Mouse (Mus musculus) ES-Bruce4 (cell line): ENCODE data around the gene Pbrm1. TPM values are rescaled to one million over a fixed set of nuclear protein-coding genes. Genes with fewer than 3 reads are reported as not detected.

Experiments used
- H3K27ac ChIP-seq: 2 replicates; pipeline ENCODE4 v1.5.1; 2012; ENCODE audit warnings: low read length, inconsistent platforms; ENCODE audit not compliant: insufficient read depth
- H3K27me3 ChIP-seq: 2 replicates; pipeline ENCODE4 v1.6.1; 2012; ENCODE audit warnings: mild to moderate bottlenecking, low read length, inconsistent platforms; ENCODE audit not compliant: control insufficient read depth, poor library complexity, insufficient read depth, severe bottlenecking
- H3K36me3 ChIP-seq: 2 replicates; pipeline ENCODE4 v1.6.1; 2012; ENCODE audit warnings: inconsistent platforms, mild to moderate bottlenecking, low read length, moderate library complexity; ENCODE audit not compliant: control insufficient read depth, poor library complexity, insufficient read depth, severe bottlenecking
- H3K4me1 ChIP-seq: one replicate; pipeline ENCODE4 v1.8.1; 2011; ENCODE audit warnings: low read length; ENCODE audit not compliant: control insufficient read depth, insufficient read depth
- H3K4me3 ChIP-seq: 2 replicates; pipeline ENCODE4 v1.5.1; 2011; ENCODE audit warnings: low read depth, mild to moderate bottlenecking, low read length
- H3K9ac ChIP-seq: 2 replicates; pipeline ENCODE4 v1.6.1; 2012; ENCODE audit warnings: low read depth, mild to moderate bottlenecking, inconsistent platforms; ENCODE audit not compliant: poor library complexity, severe bottlenecking
- H3K9me3 ChIP-seq: replicated peaks from 2 replicates; pipeline ENCODE4 v1.6.1; 2012; ENCODE audit warnings: mild to moderate bottlenecking, low read length, inconsistent platforms; ENCODE audit not compliant: control insufficient read depth, poor library complexity, insufficient read depth, severe bottlenecking
- CTCF ChIP-seq: IDR thresholded peaks from one replicate; pipeline ENCODE4 v1.8.1; 2011; ENCODE audit warnings: low read depth, low read length
- EP300 ChIP-seq: IDR thresholded peaks from 2 replicates; pipeline ENCODE4 v1.6.1; 2011; ENCODE audit warnings: low read depth, low read length; ENCODE audit not compliant: insufficient read depth
- POLR2A ChIP-seq: IDR thresholded peaks from one replicate; pipeline ENCODE4 v1.8.1; 2011; ENCODE audit warnings: low read length; ENCODE audit not compliant: insufficient read depth
- polyA plus RNA-seq: library from polyadenylated mRNA; stranded (reverse); fragments of >200 nt; gene quantifications from 2 replicates; pipeline ENCODE4 v1.2.4, GENCODE M21; 2011; ENCODE audit warnings: low read depth; ENCODE audit not compliant: missing spikeins, insufficient read depth, insufficient read length

Pbrm1 gene
- polyA plus RNA-seq, 1 experiment: 86.9 TPM

DNA sequence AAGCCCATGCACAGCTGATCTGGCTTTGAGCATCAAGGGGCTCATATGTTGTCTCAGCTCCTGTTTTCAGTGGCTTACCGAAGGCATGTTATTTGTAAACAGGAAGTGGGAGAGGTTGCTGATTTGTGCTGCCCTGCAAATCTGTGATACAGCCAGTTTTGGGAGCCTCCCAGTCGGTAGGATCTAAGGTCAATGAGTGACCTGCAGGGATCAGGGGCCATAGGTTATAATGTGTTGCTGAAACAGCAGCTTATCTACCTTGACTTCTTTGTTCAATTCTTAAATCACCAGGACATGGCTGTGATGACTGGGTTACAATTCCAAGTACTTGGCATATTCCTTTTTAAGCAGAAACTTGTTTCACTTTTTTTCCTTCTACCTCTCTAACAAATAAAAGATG lies 96.6 kb downstream of the Pbrm1 start:
- Histone ChIP-seq H3K27me3 (no peaks in the 10 kb centered on the region), H3K9me3 (no peaks in the 10 kb centered on the region)

DNA sequence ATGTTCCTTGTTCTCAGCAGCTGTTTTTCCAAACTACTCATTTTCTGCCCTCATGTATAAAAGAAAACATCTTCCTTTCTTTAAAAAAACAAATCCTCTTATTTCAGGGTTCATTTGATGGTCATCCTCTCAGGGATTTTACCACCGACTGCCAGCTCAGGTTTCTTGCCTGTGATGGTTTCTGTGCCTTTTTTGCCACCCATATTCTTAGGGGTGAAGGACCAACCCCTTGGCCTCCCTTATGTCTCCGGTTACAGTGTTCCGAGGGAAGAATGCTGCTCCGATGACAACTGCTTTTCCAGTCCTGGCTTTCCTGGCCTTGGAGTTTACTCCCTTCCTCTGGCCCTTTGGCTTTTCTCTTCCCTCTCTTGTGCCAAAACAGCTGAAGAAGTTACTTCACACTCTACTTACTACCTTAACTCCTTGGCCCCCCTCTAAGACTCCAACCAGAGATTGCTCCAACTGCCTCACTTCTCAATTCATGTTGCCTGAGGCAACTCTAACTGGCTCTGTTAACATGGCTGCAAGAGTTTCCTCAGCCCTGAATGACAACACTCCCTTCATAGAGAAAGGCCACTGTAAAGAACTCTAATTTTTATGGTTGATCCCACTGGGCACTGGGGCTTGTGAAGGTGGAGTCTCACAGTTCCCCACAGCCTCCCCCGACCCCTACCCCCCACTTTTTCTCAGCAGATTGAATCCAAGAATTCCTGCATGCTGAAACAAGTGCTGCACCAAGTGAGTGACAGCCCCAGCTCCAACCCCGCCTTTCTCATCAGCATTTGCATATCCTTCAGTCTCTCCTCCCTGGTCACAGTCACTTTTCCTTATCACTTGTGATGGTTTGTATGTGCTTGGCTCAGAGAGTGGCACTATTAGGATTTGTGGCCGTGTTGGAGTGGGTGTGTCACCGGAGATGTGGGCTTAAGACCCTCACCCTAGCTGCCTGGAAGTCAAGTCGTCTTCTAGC lies 106.5 kb downstream of the Pbrm1 start:
- H3K9ac ChIP-seq: no peak overlapping the region
- no peak overlapping the region for H3K4me3 ChIP-seq
- H3K9me3 ChIP-seq: no peaks in the 10 kb centered on the region
- H3K27ac ChIP-seq: peak overlapping the region; percentile 34
- no peaks in the 10 kb centered on the region for H3K4me1 ChIP-seq
- H3K36me3 ChIP-seq: peaks cover 4% of the 10 kb centered on the region
- no peaks in the 10 kb centered on the region for H3K27me3 ChIP-seq
- TF ChIP-seq CTCF: no peak

More for the DNA sequence above, 96.6 kb downstream of the Pbrm1 start:
- H3K27ac ChIP-seq: no peak overlapping the region
- peaks cover 21% of the 10 kb centered on the region for H3K36me3 ChIP-seq
- H3K4me3 ChIP-seq: no peak overlapping the region
- no peak for TF ChIP-seq POLR2A
- no peak for TF ChIP-seq CTCF
- TF ChIP-seq EP300: no peak
- no peak overlapping the region for H3K9ac ChIP-seq
- no peaks in the 10 kb centered on the region for H3K4me1 ChIP-seq

DNA sequence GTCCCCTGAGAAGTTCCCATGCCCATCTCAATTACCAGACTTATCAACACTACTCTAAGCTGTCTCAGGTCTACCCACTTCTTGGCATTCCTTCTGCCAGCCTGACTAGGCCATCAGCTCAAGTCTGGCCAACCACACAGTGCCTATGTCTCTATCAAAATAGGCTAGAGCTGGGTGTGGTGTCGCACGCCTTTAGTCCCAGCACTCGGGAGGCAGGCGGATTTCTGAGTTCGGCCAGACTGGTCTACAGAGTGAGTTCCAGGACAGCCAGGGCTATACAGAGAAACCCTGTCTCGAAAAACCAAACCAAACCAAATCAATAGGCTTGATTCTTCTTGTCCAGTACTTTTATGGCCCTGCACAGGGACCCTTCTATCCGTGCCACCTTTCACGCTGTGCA lies 107.9 kb downstream of the Pbrm1 start:
- H3K27ac ChIP-seq: no peak overlapping the region
- TF ChIP-seq CTCF (no peak), EP300 (no peak), POLR2A (no peak)
- no peaks in the 10 kb centered on the region for H3K4me1 ChIP-seq
- H3K9ac ChIP-seq: no peak overlapping the region
- H3K36me3 ChIP-seq: peaks cover 4% of the 10 kb centered on the region
- no peaks in the 10 kb centered on the region for H3K27me3 ChIP-seq
- no peaks in the 10 kb centered on the region for H3K9me3 ChIP-seq
- no peak overlapping the region for H3K4me3 ChIP-seq

GRCm38 (mm10) chr14:31128101-31128825 lies 109.3 kb downstream of the Pbrm1 start:
- TF ChIP-seq POLR2A (no peak), CTCF (no peak), EP300 (no peak)
- Histone ChIP-seq H3K27me3 (no peaks in the 10 kb centered on the region), H3K36me3 (peaks cover 2% of the 10 kb centered on the region), H3K27ac (no peak overlapping the region), H3K4me1 (no peaks in the 10 kb centered on the region), H3K4me3 (peak overlapping the region; percentile 79), H3K9ac (peak overlapping the region; percentile 74), H3K9me3 (no peaks in the 10 kb centered on the region)

- H3K9ac ChIP-seq: peak within 1 kb of the TSS; percentile 80
- no peaks in the 10 kb centered on the region for H3K27me3 ChIP-seq
- peak within 1 kb of the TSS; percentile 79 for H3K4me3 ChIP-seq
- H3K36me3 ChIP-seq: 0 out of 2 replicates have a peak, but pooled peaks cover 2% of the 10 kb centered on the region
- H3K4me1 ChIP-seq: no peaks in the 10 kb centered on the region
- TF ChIP-seq POLR2A: no peak
- TF ChIP-seq EP300: no peak
- no peak for TF ChIP-seq CTCF
- H3K9me3 ChIP-seq: no peaks in the 10 kb centered on the region
- peak within 1 kb of the TSS; percentile 33; the same call in 1 of the 2 replicates for H3K27ac ChIP-seq
Measured at GRCm38 (mm10) chr14:31128826-31129219, 109.9 kb downstream of the Pbrm1 start, which contains the start of gene Smim4. Gene Smim4 (minus strand): TSS chr14:31128956.
